Mouse (Mus musculus) kidney, embryonic 14.5 days (tissue): Measurements from ENCODE around the gene Gm19426. TPM values are rescaled to one million over a fixed set of nuclear protein-coding genes. Genes with fewer than 3 reads are reported as not detected.
"Not testable (repeated sequence)": the region's sequence is repeated elsewhere in the genome, so short reads cannot be mapped to it uniquely, and the experiment has no call there.

Experiments used
- ATAC-seq: fragments of 200-750 bp; cut with Nextera tagmentation; 2 replicates; pipeline ENCODE4 v1.8.0; 2017; ENCODE audit warnings: moderate number of reproducible peaks, mild to moderate bottlenecking, moderate TSS enrichment, moderate library complexity; ENCODE audit not compliant: low FRiP score, low TSS enrichment
- H3K27ac ChIP-seq: fragments of 300-500 bp; sonication (generic); 2 replicates; pipeline ENCODE4 v1.5.1; 2014; ENCODE audit warnings: low read depth, mild to moderate bottlenecking, low read length, moderate library complexity, mixed read lengths
- H3K27me3 ChIP-seq: fragments of 300-500 bp; sonication (generic); 2 replicates; pipeline ENCODE4 v1.6.1; 2014; ENCODE audit warnings: mild to moderate bottlenecking, low read length; ENCODE audit not compliant: control insufficient read depth, insufficient read depth
- H3K36me3 ChIP-seq: fragments of 300-500 bp; sonication (generic); 2 replicates; pipeline ENCODE4 v1.6.1; 2014; ENCODE audit warnings: low read length, mixed read lengths; ENCODE audit not compliant: control insufficient read depth, insufficient read depth
- H3K4me1 ChIP-seq: fragments of 300-500 bp; sonication (generic); 2 replicates; pipeline ENCODE4 v1.6.1; 2014; ENCODE audit warnings: low read length, mixed read lengths; ENCODE audit not compliant: control insufficient read depth, insufficient read depth
- H3K4me2 ChIP-seq: fragments of 300-500 bp; sonication (generic); replicated peaks from 2 replicates; pipeline ENCODE4 v1.6.1; 2014; ENCODE audit warnings: low read depth, mild to moderate bottlenecking, low read length
- H3K4me3 ChIP-seq: fragments of 300-500 bp; sonication (generic); 2 replicates; pipeline ENCODE4 v1.5.1; 2014; ENCODE audit warnings: mild to moderate bottlenecking, low read length
- H3K9ac ChIP-seq: fragments of 300-500 bp; sonication (generic); 2 replicates; pipeline ENCODE4 v1.6.1; 2014; ENCODE audit warnings: low read depth, mild to moderate bottlenecking, low read length, moderate library complexity
- H3K9me3 ChIP-seq: fragments of 300-500 bp; sonication (generic); 2 replicates; pipeline ENCODE4 v1.6.1; 2016; ENCODE audit warnings: low read length; ENCODE audit not compliant: control insufficient read depth
- WGBS: fragments of 180-500 bp; shearing (Covaris S2); extraction: QIAGEN DNeasy Blood & Tissue Kit; methylation state at CpG from one replicate; pipeline ENCODE4 v1.1.7; 2014; 5-methylcytosine and 5-hydroxymethylcytosine counted together
- polyA plus RNA-seq: library from polyadenylated mRNA; unstranded; fragments of >200 nt; fragmentation: Nextera tagmentation; extraction: Ambion mirVana; gene quantifications from 2 replicates; pipeline ENCODE4 v1.2.1, GENCODE M21; 2014

Gene Gm19426
- polyA plus RNA-seq, 1 experiment from 2014 or later = 5.6 TPM

- H3K4me3 ChIP-seq = peak within 1 kb of the TSS; percentile 42
- H3K9ac ChIP-seq = peak within 1 kb of the TSS; percentile 42
- no peaks in the 10 kb centered on the region for H3K9me3 ChIP-seq
- H3K4me2 ChIP-seq = peak within 1 kb of the TSS; percentile 46
- peak; percentile 17 for ATAC-seq
- 2% methylated on average over 8 of the region's 8 CpGs for WGBS
- H3K27me3 ChIP-seq = no peaks in the 10 kb centered on the region
- no peaks in the 10 kb centered on the region for H3K36me3 ChIP-seq
- peaks cover 48% of the 10 kb centered on the region for H3K4me1 ChIP-seq
- peak within 1 kb of the TSS; percentile 2; the same call in 1 of the 2 replicates for H3K27ac ChIP-seq
Observed at GRCm38 (mm10) chr2:84733579-84734300, 9.7 kb downstream of the Gm19426 start, which contains the start of gene Ypel4. Gene Ypel4 (plus strand): TSS chr2:84734058.

DNA sequence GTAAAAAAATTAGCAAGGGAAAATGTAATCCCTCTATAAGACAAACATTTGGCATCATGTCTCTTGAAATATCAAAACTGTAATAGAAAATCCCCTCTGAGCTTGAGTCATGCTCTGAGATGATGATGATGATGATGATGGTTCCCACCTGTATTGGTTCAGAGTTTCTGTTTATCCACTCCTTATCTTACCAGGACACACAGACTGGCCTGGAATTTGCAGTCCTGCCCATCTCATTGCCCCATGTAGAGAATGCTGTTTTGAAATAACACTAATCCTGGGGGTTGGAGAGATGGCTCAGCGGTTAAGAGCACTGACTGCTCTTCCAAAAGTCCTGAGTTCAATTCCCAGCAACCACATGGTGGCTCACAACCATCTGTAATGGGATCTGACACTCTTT, 11.1 kb downstream of the Gm19426 start:
- Histone ChIP-seq H3K27me3 (no peaks in the 10 kb centered on the region), H3K4me2 (no peak overlapping the region), H3K4me1 (peaks cover 34% of the 10 kb centered on the region), H3K4me3 (no peak overlapping the region), H3K36me3 (no peaks in the 10 kb centered on the region), H3K9ac (no peak overlapping the region), H3K9me3 (no peaks in the 10 kb centered on the region), H3K27ac (no peak overlapping the region)
- no peak for ATAC-seq
- WGBS = 72% methylated on average over 1 of the region's 1 CpGs

DNA sequence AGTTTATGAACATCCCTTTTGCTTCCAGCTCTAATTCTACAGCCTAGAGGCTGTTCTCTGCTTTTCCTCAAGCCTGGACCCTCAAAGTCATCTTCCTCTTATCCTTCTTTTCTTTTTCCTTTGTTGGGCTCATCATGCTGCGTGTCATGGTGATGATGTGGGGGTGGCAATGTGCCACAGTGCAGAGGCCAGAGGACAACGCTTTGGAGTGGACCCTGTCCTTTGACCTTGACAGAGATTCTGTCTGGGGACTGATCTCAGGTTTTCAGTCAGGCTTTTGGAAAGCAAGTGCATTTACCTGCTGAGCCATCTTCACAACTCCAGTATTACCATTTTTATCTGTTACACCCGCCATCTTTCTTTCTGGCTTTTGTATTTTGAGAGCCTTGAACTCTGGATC, 12.2 kb downstream of the Gm19426 start:
- Histone ChIP-seq H3K9me3 (no peaks in the 10 kb centered on the region), H3K4me3 (no peak overlapping the region), H3K27ac (no peak overlapping the region), H3K36me3 (no peaks in the 10 kb centered on the region), H3K4me2 (no peak overlapping the region), H3K9ac (no peak overlapping the region), H3K27me3 (no peaks in the 10 kb centered on the region), H3K4me1 (peaks cover 28% of the 10 kb centered on the region)
- ATAC-seq = no peak
- 79% methylated on average over 3 of the region's 3 CpGs for WGBS

DNA sequence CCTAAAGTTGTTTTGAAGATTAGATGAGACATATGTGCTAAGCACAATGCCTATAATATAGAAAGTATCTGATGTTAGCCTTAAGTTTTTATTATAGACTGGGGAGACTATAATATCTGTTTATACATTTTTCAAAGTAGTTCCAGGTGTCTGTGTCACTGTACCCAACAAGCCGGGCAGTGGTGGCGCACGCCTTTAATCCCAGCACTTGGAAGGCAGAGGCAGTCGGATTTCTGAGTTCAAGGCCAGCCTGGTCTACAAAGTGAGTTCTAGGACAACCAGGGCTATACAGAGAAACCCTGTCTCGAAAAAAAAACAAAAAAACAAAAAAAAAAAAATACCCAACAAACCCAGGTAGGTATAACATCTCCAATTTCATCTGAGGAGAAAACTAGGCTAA, 15.3 kb downstream of the Gm19426 start:
- peaks cover 22% of the 10 kb centered on the region for H3K36me3 ChIP-seq
- H3K9me3 ChIP-seq, ATAC-seq, H3K4me1 ChIP-seq, H3K27me3 ChIP-seq, H3K9ac ChIP-seq, H3K27ac ChIP-seq, H3K4me2 ChIP-seq, H3K4me3 ChIP-seq: not testable (repeated sequence)
- 81% methylated on average over 5 of the region's 5 CpGs for WGBS

DNA sequence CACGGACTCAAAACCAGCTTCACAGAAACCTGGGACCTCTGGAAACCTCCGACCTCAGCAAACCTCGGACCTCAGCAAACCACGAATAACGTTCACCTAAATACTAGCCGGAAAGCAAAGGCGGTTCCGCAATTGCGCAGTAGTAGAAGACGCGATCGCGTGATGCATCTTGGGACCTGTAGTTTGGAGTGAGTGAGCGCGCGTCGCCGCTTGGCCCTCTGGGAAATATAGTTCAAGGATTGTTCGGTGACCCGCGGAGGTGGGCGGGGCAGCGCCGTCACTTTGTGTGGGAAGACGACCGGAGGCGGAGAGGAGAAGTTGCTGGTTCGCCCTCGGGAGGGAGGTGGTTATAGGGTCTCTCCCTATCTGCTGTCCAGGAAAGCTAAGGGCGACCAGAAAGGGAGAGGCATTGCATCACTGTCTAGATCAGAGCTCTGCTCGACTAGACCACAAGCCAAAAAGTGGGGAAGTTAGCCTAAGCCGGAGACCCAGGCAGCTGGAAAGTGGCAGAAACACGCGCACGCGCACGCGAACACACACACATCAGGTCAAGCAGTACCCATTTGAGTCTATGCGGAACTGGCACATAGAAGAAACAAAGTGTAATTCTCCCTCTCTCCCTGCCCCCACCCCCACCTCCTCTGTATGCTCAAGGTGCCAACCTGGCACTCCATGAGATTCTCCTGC, 16.1 kb downstream of the Gm19426 start, which contains the start of gene Clp1:
Clp1 (minus strand) TSS at position 179 of the 687 bp plus-strand sequence.
- Histone ChIP-seq H3K4me1 (peaks cover 7% of the 10 kb centered on the region), H3K27ac (peak within 1 kb of the TSS; percentile 88), H3K4me2 (peak within 1 kb of the TSS; percentile 72), H3K36me3 (peaks cover 25% of the 10 kb centered on the region), H3K4me3 (peak within 1 kb of the TSS; percentile 46), H3K9ac (peak within 1 kb of the TSS; percentile 62), H3K27me3 (no peaks in the 10 kb centered on the region), H3K9me3 (no peaks in the 10 kb centered on the region)
- under 1% methylated on average over 39 of the region's 39 CpGs for WGBS
- ATAC-seq = peak; percentile 96

DNA sequence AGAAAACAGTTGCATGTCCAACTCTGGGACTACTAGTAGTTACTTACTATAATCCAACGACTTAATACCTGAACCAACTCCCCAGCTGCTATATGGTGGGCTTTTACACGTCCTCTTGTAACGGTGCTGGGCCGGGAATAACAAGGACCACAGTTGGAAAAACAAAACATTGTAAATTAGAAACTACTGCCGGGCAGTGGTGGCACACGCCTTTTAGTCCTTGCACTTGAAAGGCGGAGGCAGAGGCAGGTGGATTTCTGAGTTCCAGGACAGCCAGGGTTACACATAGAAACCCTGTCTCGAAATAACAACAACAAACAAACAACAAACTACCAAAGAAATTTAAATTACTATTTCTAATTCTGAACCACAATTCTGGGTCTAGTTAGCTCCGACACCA, 16.7 kb downstream of the Gm19426 start:
- H3K27me3 ChIP-seq = no peaks in the 10 kb centered on the region
- H3K4me3 ChIP-seq = peak overlapping the region; percentile 46
- peaks cover 25% of the 10 kb centered on the region for H3K36me3 ChIP-seq
- peak; percentile 1; the same call in 1 of the 2 replicates for ATAC-seq
- WGBS = under 1% methylated on average over 9 of the region's 9 CpGs
- H3K9ac ChIP-seq = peak overlapping the region; percentile 40
- peaks cover 7% of the 10 kb centered on the region for H3K4me1 ChIP-seq
- no peaks in the 10 kb centered on the region for H3K9me3 ChIP-seq
- H3K27ac ChIP-seq = no peak overlapping the region
- peak overlapping the region; percentile 72 for H3K4me2 ChIP-seq

GRCm38 (mm10) chr2:84725770-84726169, 17.7 kb downstream of the Gm19426 start:
- Histone ChIP-seq H3K9ac (no peak overlapping the region), H3K4me3 (no peak overlapping the region), H3K27ac (no peak overlapping the region), H3K27me3 (no peaks in the 10 kb centered on the region), H3K4me1 (peaks cover 7% of the 10 kb centered on the region), H3K36me3 (peaks cover 25% of the 10 kb centered on the region), H3K4me2 (no peak overlapping the region; the same call in 1 of the 2 replicates), H3K9me3 (no peaks in the 10 kb centered on the region)
- WGBS = 92% methylated on average over 10 of the region's 10 CpGs
- no peak for ATAC-seq

GRCm38 (mm10) chr2:84723856-84724255, 19.6 kb downstream of the Gm19426 start:
- H3K4me1 ChIP-seq = peaks cover 7% of the 10 kb centered on the region
- H3K36me3 ChIP-seq = peaks cover 25% of the 10 kb centered on the region
- no peak overlapping the region for H3K4me2 ChIP-seq
- H3K9ac ChIP-seq = no peak overlapping the region
- H3K9me3 ChIP-seq = no peaks in the 10 kb centered on the region
- WGBS = 96% methylated on average over 14 of the region's 14 CpGs
- H3K4me3 ChIP-seq = no peak overlapping the region
- H3K27me3 ChIP-seq = no peaks in the 10 kb centered on the region
- H3K27ac ChIP-seq = no peak overlapping the region
- ATAC-seq = no peak

- H3K4me1 ChIP-seq = peaks cover 2% of the 10 kb centered on the region
- no peak overlapping the region for H3K4me2 ChIP-seq
- H3K9ac ChIP-seq = no peak overlapping the region
- WGBS = 83% methylated on average over 3 of the region's 3 CpGs
- no peaks in the 10 kb centered on the region for H3K9me3 ChIP-seq
- peaks cover 25% of the 10 kb centered on the region for H3K36me3 ChIP-seq
- no peak overlapping the region for H3K27ac ChIP-seq
- no peaks in the 10 kb centered on the region for H3K27me3 ChIP-seq
- ATAC-seq = no peak
- H3K4me3 ChIP-seq = no peak overlapping the region
Observed at GRCm38 (mm10) chr2:84721182-84721581, 22.3 kb downstream of the Gm19426 start.
